Mouse (Mus musculus) MEL (cell line): Measurements from ENCODE around the gene Ppp1r12a. TPM values are rescaled to one million over a fixed set of nuclear protein-coding genes. Genes with fewer than 3 reads are reported as not detected.

ENCODE experiments used
- DNase-seq: peaks from one replicate; pipeline ENCODE4 v3.0.0; 2011; ENCODE audit warnings: low read depth, low spot score
- H3K27ac ChIP-seq: 2 replicates; pipeline ENCODE4 v1.5.1; 2012; ENCODE audit warnings: low read depth, mild to moderate bottlenecking, control low read depth, low read length, moderate library complexity; ENCODE audit not compliant: control insufficient read depth
- H3K27me3 ChIP-seq, 2 experiments: fragments of 150-350 bp in 1 of 2; sonication (generic) in 1 of 2; 2 replicates each; pipeline ENCODE4 v1.6.1; 2012; ENCODE audit warnings: low read length in 2 of 2, mild to moderate bottlenecking in 2 of 2, improper control_type of control experiment in 1 of 2, moderate library complexity in 1 of 2; ENCODE audit not compliant: insufficient read depth in 2 of 2, control insufficient read depth in 1 of 2
- H3K36me3 ChIP-seq, 2 experiments: 2 replicates each; pipeline ENCODE4 v1.6.1; 2012 to 2014; ENCODE audit warnings: low read length in 2 of 2, improper control_type of control experiment in 1 of 2, inconsistent platforms in 1 of 2, mild to moderate bottlenecking in 1 of 2; ENCODE audit not compliant: insufficient read depth in 2 of 2, control insufficient read depth in 1 of 2
- H3K4me1 ChIP-seq, 2 experiments: fragments of 150-350 bp in 1 of 2; sonication (generic) in 1 of 2; 2 replicates each; pipeline ENCODE4 v1.6.1; 2012; ENCODE audit warnings: low read length in 2 of 2, improper control_type of control experiment in 1 of 2, mild to moderate bottlenecking in 1 of 2; ENCODE audit not compliant: insufficient read depth in 2 of 2, control insufficient read depth in 1 of 2
- H3K4me3 ChIP-seq, 2 experiments: fragments of 150-350 bp in 1 of 2; sonication (generic) in 1 of 2; 2 replicates each; pipeline ENCODE4 v1.5.1; 2012; ENCODE audit warnings: low read depth in 2 of 2, low read length in 2 of 2, mild to moderate bottlenecking in 2 of 2, moderate library complexity in 2 of 2, control low read depth in 1 of 2, improper control_type of control experiment in 1 of 2; ENCODE audit not compliant: control insufficient read depth in 1 of 2, insufficient read depth in 1 of 2
- H3K79me2 ChIP-seq: 2 replicates; pipeline ENCODE4 v1.6.1; 2012; ENCODE audit warnings: mild to moderate bottlenecking, low read length, moderate library complexity; ENCODE audit not compliant: control insufficient read depth, poor library complexity, insufficient read depth
- H3K9ac ChIP-seq: 2 replicates; pipeline ENCODE4 v1.6.1; 2012; ENCODE audit warnings: low read depth, mild to moderate bottlenecking, control low read depth, low read length, moderate library complexity; ENCODE audit not compliant: control insufficient read depth, poor library complexity, severe bottlenecking
- H3K9me3 ChIP-seq: fragments of 150-350 bp; sonication (generic); replicated peaks from 2 replicates; pipeline ENCODE4 v1.6.1; 2012; ENCODE audit warnings: mild to moderate bottlenecking, low read length, improper control_type of control experiment, moderate library complexity; ENCODE audit not compliant: insufficient read depth
- BHLHE40 ChIP-seq: IDR thresholded peaks from 2 replicates; pipeline ENCODE4 v1.6.1; 2012; ENCODE audit warnings: low read depth, mild to moderate bottlenecking, inconsistent platforms, low read length, improper control_type of control experiment, borderline replicate concordance
- CHD1 ChIP-seq: IDR thresholded peaks from 2 replicates; pipeline ENCODE4 v1.6.1; 2012; ENCODE audit warnings: low read depth, mild to moderate bottlenecking, inconsistent platforms, low read length, improper control_type of control experiment
- CHD2 ChIP-seq: IDR thresholded peaks from 2 replicates; pipeline ENCODE4 v1.6.1; 2011; ENCODE audit warnings: low read length, improper control_type of control experiment
- CTCF ChIP-seq, 3 experiments: IDR thresholded peaks in 2 of 3; conservative IDR thresholded peaks in 1 of 3; 2 replicates each; pipeline ENCODE4 v1.5.1; 2011 to 2012; ENCODE audit warnings: low read length in 3 of 3, low read depth in 2 of 3, mild to moderate bottlenecking in 2 of 3, improper control_type of control experiment in 1 of 3, inconsistent platforms in 1 of 3, mixed read lengths in 1 of 3, moderate library complexity in 1 of 3; ENCODE audit not compliant: control insufficient read depth in 1 of 3, insufficient read depth in 1 of 3, poor library complexity in 1 of 3, severe bottlenecking in 1 of 3
- ELF1 ChIP-seq: IDR thresholded peaks from 2 replicates; pipeline ENCODE4 v1.6.1; 2014; ENCODE audit warnings: low read depth, mild to moderate bottlenecking, inconsistent platforms, low read length, improper control_type of control experiment, moderate library complexity
- EP300 ChIP-seq, 2 experiments: IDR thresholded peaks; 2 replicates each; pipeline ENCODE4 v1.6.1; 2011; ENCODE audit warnings: improper control_type of control experiment in 2 of 2, low read length in 2 of 2, low read depth in 1 of 2, mild to moderate bottlenecking in 1 of 2
- ETS1 ChIP-seq: IDR thresholded peaks from 2 replicates; pipeline ENCODE4 v1.6.1; 2012; ENCODE audit warnings: low read depth, mild to moderate bottlenecking, inconsistent platforms, low read length, improper control_type of control experiment, moderate library complexity
- GABPA ChIP-seq: IDR thresholded peaks from 2 replicates; pipeline ENCODE4 v1.6.1; 2012; ENCODE audit warnings: low read depth, mild to moderate bottlenecking, inconsistent platforms, low read length, improper control_type of control experiment, moderate library complexity
- GATA1 ChIP-seq: IDR thresholded peaks from 2 replicates; pipeline ENCODE4 v1.6.1; 2011; ENCODE audit warnings: low read depth, low read length, improper control_type of control experiment
- HCFC1 ChIP-seq: IDR thresholded peaks from 2 replicates; pipeline ENCODE4 v1.6.1; 2012; ENCODE audit warnings: low read depth, mild to moderate bottlenecking, inconsistent platforms, low read length, improper control_type of control experiment, moderate library complexity
- JUND ChIP-seq: IDR thresholded peaks from 2 replicates; pipeline ENCODE4 v1.6.1; 2011; ENCODE audit warnings: low read depth, mild to moderate bottlenecking, improper control_type of control experiment, low read length
- KAT2A ChIP-seq: conservative IDR thresholded peaks from 2 replicates; pipeline ENCODE4 v1.6.1; 2012; ENCODE audit warnings: low read depth, low read length, improper control_type of control experiment, inconsistent platforms
- MAFK ChIP-seq: IDR thresholded peaks from 2 replicates; pipeline ENCODE4 v1.6.1; 2011; ENCODE audit warnings: low read depth, mild to moderate bottlenecking, low read length, improper control_type of control experiment, borderline replicate concordance
- MAX ChIP-seq: IDR thresholded peaks from 2 replicates; pipeline ENCODE4 v1.6.1; 2011; ENCODE audit warnings: low read length, improper control_type of control experiment
- MAZ ChIP-seq: IDR thresholded peaks from 2 replicates; pipeline ENCODE4 v1.6.1; 2012; ENCODE audit warnings: low read depth, mild to moderate bottlenecking, inconsistent platforms, low read length, improper control_type of control experiment
- MEF2A ChIP-seq: IDR thresholded peaks from 2 replicates; pipeline ENCODE4 v1.6.1; 2014; ENCODE audit warnings: low read depth, mild to moderate bottlenecking, inconsistent platforms, low read length, improper control_type of control experiment; ENCODE audit not compliant: poor library complexity, insufficient replicate concordance, severe bottlenecking; ENCODE audit errors: extremely low read depth
- MXI1 ChIP-seq: IDR thresholded peaks from 2 replicates; pipeline ENCODE4 v1.6.1; 2011; ENCODE audit warnings: mild to moderate bottlenecking, low read depth, low read length, improper control_type of control experiment
- MYB ChIP-seq: IDR thresholded peaks from 2 replicates; pipeline ENCODE4 v1.6.1; 2011; ENCODE audit warnings: mild to moderate bottlenecking, low read depth, low read length, improper control_type of control experiment
- MYC ChIP-seq: IDR thresholded peaks from 2 replicates; pipeline ENCODE4 v1.6.1; 2011; ENCODE audit warnings: low read depth, mild to moderate bottlenecking, low read length, improper control_type of control experiment, moderate library complexity
- NELFE ChIP-seq: IDR thresholded peaks from 2 replicates; pipeline ENCODE4 v1.6.1; 2011; ENCODE audit warnings: low read depth, low read length, improper control_type of control experiment
- NRF1 ChIP-seq: IDR thresholded peaks from 2 replicates; pipeline ENCODE4 v1.6.1; 2014; ENCODE audit warnings: low read depth, mild to moderate bottlenecking, inconsistent platforms, low read length, improper control_type of control experiment, moderate library complexity; ENCODE audit not compliant: poor library complexity, insufficient read depth, severe bottlenecking
- POLR2A ChIP-seq, 2 experiments: IDR thresholded peaks; 2 replicates each; pipeline ENCODE4 v1.6.1; 2011 to 2012; ENCODE audit warnings: low read length in 2 of 2, mild to moderate bottlenecking in 2 of 2, control low read depth in 1 of 2, improper control_type of control experiment in 1 of 2, low read depth in 1 of 2, moderate library complexity in 1 of 2; ENCODE audit not compliant: control insufficient read depth in 1 of 2, insufficient read depth in 1 of 2, poor library complexity in 1 of 2
- POLR2AphosphoS2 ChIP-seq: IDR thresholded peaks from 2 replicates; pipeline ENCODE4 v1.6.1; 2011; ENCODE audit warnings: low read length, improper control_type of control experiment
- POLR2AphosphoS5 ChIP-seq: IDR thresholded peaks from 2 replicates; pipeline ENCODE4 v1.6.1; 2012; ENCODE audit warnings: low read depth, borderline replicate concordance, mild to moderate bottlenecking, inconsistent platforms, low read length, moderate library complexity, mixed read lengths
- RAD21 ChIP-seq: IDR thresholded peaks from 2 replicates; pipeline ENCODE4 v1.6.1; 2011; ENCODE audit warnings: mild to moderate bottlenecking, low read depth, low read length, improper control_type of control experiment
- RCOR1 ChIP-seq: IDR thresholded peaks from 2 replicates; pipeline ENCODE4 v1.6.1; 2012; ENCODE audit warnings: low read depth, mild to moderate bottlenecking, inconsistent platforms, low read length, improper control_type of control experiment
- SIN3A ChIP-seq: IDR thresholded peaks from 2 replicates; pipeline ENCODE4 v1.6.1; 2012; ENCODE audit warnings: low read length, improper control_type of control experiment, inconsistent platforms
- SMC3 ChIP-seq: IDR thresholded peaks from 2 replicates; pipeline ENCODE4 v1.6.1; 2011; ENCODE audit warnings: low read depth, low read length, improper control_type of control experiment
- TAL1 ChIP-seq: IDR thresholded peaks from 2 replicates; pipeline ENCODE4 v1.6.1; 2012; ENCODE audit warnings: mild to moderate bottlenecking, inconsistent platforms, low read length, moderate library complexity, mixed read lengths
- TCF12 ChIP-seq: IDR thresholded peaks from 2 replicates; pipeline ENCODE4 v1.6.1; 2014; ENCODE audit warnings: low read depth, mild to moderate bottlenecking, inconsistent platforms, low read length, improper control_type of control experiment, moderate library complexity
- UBTF ChIP-seq: IDR thresholded peaks from 2 replicates; pipeline ENCODE4 v1.6.1; 2012; ENCODE audit warnings: low read depth, mild to moderate bottlenecking, inconsistent platforms, low read length, improper control_type of control experiment, moderate library complexity, borderline replicate concordance; ENCODE audit not compliant: insufficient read depth
- USF1 ChIP-seq: IDR thresholded peaks from 2 replicates; pipeline ENCODE4 v1.6.1; 2014; ENCODE audit warnings: low read depth, mild to moderate bottlenecking, inconsistent platforms, low read length, improper control_type of control experiment, moderate library complexity
- USF2 ChIP-seq, 2 experiments: IDR thresholded peaks; 2 replicates each; pipeline ENCODE4 v1.6.1; 2011 to 2012; ENCODE audit warnings: improper control_type of control experiment in 2 of 2, low read length in 2 of 2, borderline replicate concordance in 1 of 2, inconsistent platforms in 1 of 2, low read depth in 1 of 2, mild to moderate bottlenecking in 1 of 2; ENCODE audit not compliant: insufficient read depth in 1 of 2
- ZC3H11A ChIP-seq: IDR thresholded peaks from 2 replicates; pipeline ENCODE4 v1.6.1; 2012; ENCODE audit warnings: low read depth, mild to moderate bottlenecking, inconsistent platforms, low read length, improper control_type of control experiment
- ZKSCAN1 ChIP-seq: IDR thresholded peaks from 2 replicates; pipeline ENCODE4 v1.6.1; 2012; ENCODE audit warnings: low read depth, mild to moderate bottlenecking, inconsistent platforms, low read length, improper control_type of control experiment, moderate library complexity
- ZMIZ1 ChIP-seq: IDR thresholded peaks from 2 replicates; pipeline ENCODE4 v1.6.1; 2012; ENCODE audit warnings: low read depth, mild to moderate bottlenecking, inconsistent platforms, low read length, improper control_type of control experiment, moderate library complexity
- ZNF384 ChIP-seq: IDR thresholded peaks from 2 replicates; pipeline ENCODE4 v1.6.1; 2012; ENCODE audit warnings: low read depth, mild to moderate bottlenecking, inconsistent platforms, low read length, improper control_type of control experiment
- polyA plus RNA-seq, 2 experiments: library from polyadenylated mRNA; stranded (reverse) in 1 of 2; unstranded in 1 of 2; fragments of >175 nt in 1 of 2; fragments of >200 nt in 1 of 2; gene quantifications; 2 replicates each; pipeline versions ENCODE4 v1.2.1 to v1.2.4; 2012; ENCODE audit warnings: low replicate concordance in 2 of 2, low read depth in 1 of 2; ENCODE audit not compliant: insufficient read length in 2 of 2, insufficient read depth in 1 of 2, missing spikeins in 1 of 2
- total RNA-seq: library from RNA; depleted of rRNA; stranded (reverse); fragments of 300-350 nt; gene quantifications from 2 replicates; pipeline ENCODE4 v1.2.3, GENCODE M21; 2012

Gene Ppp1r12a
- total and polyA plus RNA-seq, 3 experiments = 46.5 to 86.6 (median 59.1) TPM

GRCm38 (mm10) chr10:108328356-108328755, 166.4 kb downstream of the Ppp1r12a start:
- Histone ChIP-seq H3K9me3 (no peaks in the 10 kb centered on the region), H3K79me2 (peaks cover 14% of the 10 kb centered on the region), H3K36me3 (peaks cover 0 to 3% of the 10 kb centered on the region in 2 experiments; a peak in 2 of 4 replicates), H3K9ac (peak overlapping the region; percentile 70), H3K27ac (peak overlapping the region; percentile 56), H3K4me1 (peaks cover 6 to 7% of the 10 kb centered on the region in 2 experiments; a peak in 3 of 4 replicates), H3K27me3 (no peaks in the 10 kb centered on the region), H3K4me3 (peak overlapping the region; percentile 53 to 73)
- peak; percentile 60 for DNase-seq
- no peak for TF ChIP-seq POLR2AphosphoS5
- TF ChIP-seq POLR2A (IDR thresholded peaks at IDR 0.05; ENCODE audit: control insufficient read depth in 1 of 2, insufficient read depth in 1 of 2, low read depth in 1 of 2, low read length in 2 of 2, poor library complexity in 1 of 2) = peak; percentile 18 to 37; a peak in 1 of 4 replicates
- no peak for TF ChIP-seq NRF1
- no peak for TF ChIP-seq ELF1
- TF ChIP-seq CHD2 = no peak
- peak in 1 of 2 experiments; percentile 50; a peak in 1 of 4 replicates for TF ChIP-seq USF2 (IDR thresholded peaks at IDR 0.05; ENCODE audit: borderline replicate concordance in 1 of 2, insufficient read depth in 1 of 2, low read depth in 1 of 2, low read length in 2 of 2)
- TF ChIP-seq GABPA = no peak
- peak in 1 of 2 experiments; percentile 27; a peak in 1 of 4 replicates for TF ChIP-seq EP300 (IDR thresholded peaks at IDR 0.05; ENCODE audit: low read depth in 1 of 2, low read length in 2 of 2)
- TF ChIP-seq UBTF = no peak
- peak; percentile 57; the same call in 1 of the 2 replicates for TF ChIP-seq BHLHE40
- TF ChIP-seq SMC3 = no peak
- TF ChIP-seq TCF12 = no peak
- TF ChIP-seq HCFC1 = peak; percentile 12; the same call in 1 of the 2 replicates
- no peak for TF ChIP-seq MEF2A
- no peak for TF ChIP-seq ZMIZ1
- TF ChIP-seq RCOR1 = no peak
- no peak for TF ChIP-seq CHD1
- TF ChIP-seq ZNF384 = no peak
- no peak for TF ChIP-seq POLR2AphosphoS2
- TF ChIP-seq ZKSCAN1 = no peak
- TF ChIP-seq MYC = 0 out of 2 replicates have a peak, but pooled peaks have one; percentile 59
- no peak for TF ChIP-seq KAT2A
- TF ChIP-seq MAZ = no peak
- no peak for TF ChIP-seq MAFK
- no peak for TF ChIP-seq JUND
- no peak for TF ChIP-seq ZC3H11A
- peak; percentile 38 for TF ChIP-seq NELFE
- TF ChIP-seq MXI1 = peak; percentile 80
- TF ChIP-seq MAX = peak; percentile 76
- TF ChIP-seq ETS1 = peak; percentile 43
- peak; percentile 43; the same call in 1 of the 2 replicates for TF ChIP-seq SIN3A
- TF ChIP-seq GATA1 = no peak
- peak; percentile 84 for TF ChIP-seq USF1
- no peak for TF ChIP-seq CTCF (IDR thresholded peaks at IDR 0.05 in 2 of 3, conservative IDR thresholded peaks at IDR 0.05 in 1 of 3; ENCODE audit: control insufficient read depth in 1 of 3, insufficient read depth in 1 of 3, low read depth in 2 of 3, low read length in 3 of 3, poor library complexity in 1 of 3, severe bottlenecking in 1 of 3)
- no peak for TF ChIP-seq TAL1
- TF ChIP-seq RAD21 = no peak
- no peak for TF ChIP-seq MYB
